Mouse (Mus musculus) heart, embryonic 12.5 days (tissue): Measurements from ENCODE around the gene Grid1. TPM values are rescaled to one million over a fixed set of nuclear protein-coding genes. Genes with fewer than 3 reads are reported as not detected.

ENCODE experiments used
- ATAC-seq: fragments of 200-750 bp; cut with Nextera tagmentation; 2 replicates; pipeline ENCODE4 v1.8.0; 2017; ENCODE audit warnings: moderate TSS enrichment, moderate library complexity; ENCODE audit not compliant: insufficient number of reproducible peaks, low FRiP score
- H3K27ac ChIP-seq: fragments of 300-500 bp; sonication (generic); 2 replicates; pipeline ENCODE4 v1.5.1; 2016; ENCODE audit warnings: mild to moderate bottlenecking, moderate library complexity; ENCODE audit not compliant: poor library complexity, severe bottlenecking
- H3K27me3 ChIP-seq: fragments of 300-500 bp; sonication (generic); replicated peaks from 2 replicates; pipeline ENCODE4 v1.6.1; 2016; ENCODE audit warnings: mild to moderate bottlenecking, moderate library complexity
- H3K36me3 ChIP-seq: fragments of 300-500 bp; sonication (generic); 2 replicates; pipeline ENCODE4 v1.6.1; 2016; ENCODE audit warnings: mild to moderate bottlenecking, moderate library complexity
- H3K4me1 ChIP-seq: fragments of 300-500 bp; sonication (generic); replicated peaks from 2 replicates; pipeline ENCODE4 v1.6.1; 2016; ENCODE audit warnings: mild to moderate bottlenecking
- H3K4me2 ChIP-seq: fragments of 300-500 bp; sonication (generic); 2 replicates; pipeline ENCODE4 v1.6.1; 2016; ENCODE audit warnings: mild to moderate bottlenecking, moderate library complexity
- H3K4me3 ChIP-seq: fragments of 300-500 bp; sonication (generic); 2 replicates; pipeline ENCODE4 v1.5.1; 2016; ENCODE audit warnings: mild to moderate bottlenecking
- H3K9ac ChIP-seq: fragments of 300-500 bp; sonication (generic); 2 replicates; pipeline ENCODE4 v1.6.1; 2016; ENCODE audit warnings: mild to moderate bottlenecking, moderate library complexity
- H3K9me3 ChIP-seq: fragments of 300-500 bp; sonication (generic); replicated peaks from 2 replicates; pipeline ENCODE4 v1.6.1; 2016; ENCODE audit warnings: mild to moderate bottlenecking, moderate library complexity
- WGBS: fragments of 180-500 bp; shearing (Covaris S2); methylation state at CpG from one replicate; pipeline ENCODE4 v1.1.7; 2016; 5-methylcytosine and 5-hydroxymethylcytosine counted together
- polyA plus RNA-seq: library from polyadenylated mRNA; unstranded; fragments of >200 nt; fragmentation: Nextera tagmentation; extraction: Ambion mirVana; gene quantifications from 2 replicates; pipeline ENCODE4 v1.2.1, GENCODE M21; 2016

Gene Grid1
- polyA plus RNA-seq, 1 experiment from 2014 or later, result 0.51 TPM

DNA sequence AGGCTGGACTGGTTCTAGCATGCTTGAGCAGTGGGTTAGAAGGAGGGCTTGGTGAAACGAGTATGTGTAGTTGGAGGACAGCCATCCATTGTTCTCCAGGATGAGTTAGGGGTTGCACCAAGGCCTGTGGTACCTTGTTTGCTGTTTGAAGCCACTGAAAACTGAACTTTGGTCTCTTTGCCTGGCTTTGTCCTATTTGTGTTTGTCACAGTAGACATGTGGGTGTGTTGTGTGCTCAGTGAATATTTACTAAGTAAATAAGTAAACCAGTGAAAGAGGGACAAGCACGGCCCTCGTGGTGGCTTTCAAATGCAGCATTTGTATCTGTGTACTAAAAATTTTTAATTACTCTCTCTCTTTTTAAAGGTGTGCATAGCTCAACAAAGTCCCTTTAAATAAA, 334.5 kb downstream of the Grid1 start:
- Histone ChIP-seq H3K27me3 (0 out of 2 replicates have a peak, but pooled peaks cover 5% of the 10 kb centered on the region), H3K9ac (no peak overlapping the region), H3K9me3 (no peaks in the 10 kb centered on the region), H3K4me1 (no peaks in the 10 kb centered on the region), H3K4me3 (no peak overlapping the region), H3K36me3 (no peaks in the 10 kb centered on the region), H3K27ac (no peak overlapping the region), H3K4me2 (no peak overlapping the region)
- WGBS, result 61% methylated on average over 3 of the region's 3 CpGs
- ATAC-seq, result no peak

DNA sequence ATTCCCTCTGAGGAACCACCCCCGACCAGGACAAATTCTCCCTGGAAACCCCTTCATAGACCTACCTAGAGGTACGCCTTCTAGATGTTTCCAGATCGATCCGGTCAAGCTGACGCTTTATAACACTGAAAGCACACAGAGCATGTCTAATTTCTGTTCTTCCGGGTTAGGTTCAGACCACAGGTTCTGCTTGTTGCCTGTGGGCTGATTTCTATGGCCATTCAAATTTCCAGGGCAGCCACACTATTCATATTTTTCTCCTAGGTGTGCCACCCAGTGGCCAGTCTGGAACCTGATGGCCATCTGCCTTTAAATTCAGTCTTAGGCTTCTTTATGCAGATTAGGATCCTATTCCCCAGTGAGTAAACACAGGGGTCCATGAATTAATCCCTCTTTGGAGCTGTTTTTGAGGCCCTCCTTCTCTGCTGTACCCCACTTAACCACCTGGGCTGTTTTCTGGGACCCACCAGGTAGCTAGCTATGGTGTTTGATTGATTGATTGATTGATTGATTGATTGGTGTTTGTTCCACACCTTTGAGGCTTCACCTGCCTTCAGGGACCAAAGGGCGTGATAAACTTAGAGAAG, 337.3 kb downstream of the Grid1 start:
- Histone ChIP-seq H3K27me3 (0 out of 2 replicates have a peak, but pooled peaks cover 5% of the 10 kb centered on the region), H3K4me3 (no peak overlapping the region), H3K27ac (no peak overlapping the region), H3K9me3 (no peaks in the 10 kb centered on the region), H3K36me3 (no peaks in the 10 kb centered on the region), H3K4me2 (no peak overlapping the region), H3K9ac (no peak overlapping the region), H3K4me1 (no peaks in the 10 kb centered on the region)
- 72% methylated on average over 7 of the region's 7 CpGs for WGBS
- ATAC-seq, result no peak

DNA sequence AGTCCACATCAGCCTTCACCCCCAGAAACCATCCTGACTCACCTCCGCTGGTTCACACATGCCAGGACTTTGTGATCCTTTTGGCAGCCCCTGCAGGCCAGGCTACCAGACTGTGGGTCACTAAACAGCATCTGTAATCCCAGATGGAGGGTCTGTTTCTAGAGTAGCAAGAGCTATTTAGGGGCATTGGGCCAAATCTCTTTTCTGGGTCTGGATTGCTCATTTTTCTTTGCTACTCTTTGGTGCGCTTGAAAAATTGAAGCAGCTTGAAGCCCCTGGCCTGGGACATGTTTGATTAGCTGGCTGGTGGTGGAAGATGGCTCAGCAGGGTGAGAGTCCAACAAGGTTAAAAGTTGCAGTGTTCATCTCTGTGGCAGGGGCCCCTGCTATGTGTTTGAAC, 339.4 kb downstream of the Grid1 start:
- WGBS, result 82% methylated on average over 2 of the region's 2 CpGs
- Histone ChIP-seq H3K27me3 (0 out of 2 replicates have a peak, but pooled peaks cover under 1% of the 10 kb centered on the region), H3K27ac (no peak overlapping the region), H3K4me3 (no peak overlapping the region), H3K4me2 (no peak overlapping the region), H3K9me3 (no peaks in the 10 kb centered on the region), H3K36me3 (no peaks in the 10 kb centered on the region), H3K9ac (no peak overlapping the region), H3K4me1 (no peaks in the 10 kb centered on the region)
- ATAC-seq, result no peak

DNA sequence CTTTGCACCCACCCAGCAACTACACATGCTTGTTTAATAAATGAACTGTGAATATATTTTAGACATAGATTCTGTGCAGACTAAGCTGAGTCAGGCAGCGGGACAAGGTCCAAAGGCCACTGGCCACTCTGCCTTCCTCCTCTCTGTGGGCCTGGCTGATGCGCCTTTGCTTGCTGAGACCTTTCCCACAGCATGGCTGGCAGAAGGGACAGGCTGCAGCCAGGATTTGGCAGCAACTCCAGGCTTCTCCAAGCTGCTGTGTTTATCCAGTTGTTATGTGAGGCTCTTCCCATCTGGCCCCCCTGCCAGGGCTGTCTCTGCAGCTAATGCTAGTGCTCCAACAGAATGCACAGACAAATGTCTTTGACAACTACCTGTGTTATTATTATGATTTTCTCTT, 347.5 kb downstream of the Grid1 start:
- Histone ChIP-seq H3K9ac (no peak overlapping the region), H3K36me3 (no peaks in the 10 kb centered on the region), H3K4me1 (no peaks in the 10 kb centered on the region), H3K4me2 (no peak overlapping the region), H3K4me3 (no peak overlapping the region), H3K9me3 (no peaks in the 10 kb centered on the region), H3K27me3 (0 out of 2 replicates have a peak, but pooled peaks cover 2% of the 10 kb centered on the region), H3K27ac (no peak overlapping the region)
- ATAC-seq, result no peak
- 63% methylated on average over 2 of the region's 2 CpGs for WGBS

DNA sequence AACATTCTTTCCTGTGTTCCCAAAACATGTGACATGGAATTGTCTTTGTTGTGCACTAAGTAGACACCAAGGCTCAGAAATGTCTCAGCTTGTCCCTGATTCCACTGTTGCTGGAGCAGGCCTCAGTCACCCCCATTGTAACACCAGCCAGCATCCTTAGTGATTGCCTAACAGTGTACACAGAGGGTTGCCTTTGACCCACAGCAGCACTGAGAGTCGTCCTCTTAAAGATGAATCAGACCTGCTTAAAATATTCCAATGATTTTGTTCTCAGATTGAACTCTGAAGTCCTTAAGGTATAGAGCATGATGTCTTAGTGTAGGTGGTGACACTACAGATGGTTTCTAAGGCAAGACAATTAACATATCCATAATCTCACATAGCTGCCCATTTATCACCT, 354.0 kb downstream of the Grid1 start:
- no peak overlapping the region for H3K9ac ChIP-seq
- WGBS, result 55% methylated on average over 1 of the region's 1 CpGs
- H3K4me3 ChIP-seq, result no peak overlapping the region
- no peaks in the 10 kb centered on the region for H3K4me1 ChIP-seq
- no peaks in the 10 kb centered on the region for H3K9me3 ChIP-seq
- no peaks in the 10 kb centered on the region for H3K27me3 ChIP-seq
- ATAC-seq, result no peak
- H3K36me3 ChIP-seq, result no peaks in the 10 kb centered on the region
- no peak overlapping the region for H3K4me2 ChIP-seq
- H3K27ac ChIP-seq, result no peak overlapping the region

DNA sequence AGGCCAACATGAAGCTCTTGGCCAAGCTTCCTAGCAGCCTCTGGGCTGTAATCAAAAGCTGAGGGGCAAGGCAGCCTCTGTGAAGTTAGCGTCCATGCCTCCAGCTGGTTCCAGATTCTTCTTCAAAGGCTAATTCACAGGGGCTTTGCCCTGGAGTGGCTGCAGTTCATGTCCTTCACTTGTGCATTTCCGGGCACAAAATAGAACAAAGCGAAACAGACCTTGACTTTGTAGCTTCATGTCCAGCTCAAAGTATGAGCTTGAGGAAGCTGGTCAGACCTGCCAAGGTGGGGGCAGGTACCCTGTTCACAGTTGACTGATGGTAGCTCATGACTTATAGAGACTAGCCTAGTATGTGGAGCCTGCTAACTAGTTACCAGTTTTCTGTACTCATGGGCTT, 356.1 kb downstream of the Grid1 start:
- H3K4me2 ChIP-seq, result no peak overlapping the region
- no peak overlapping the region for H3K9ac ChIP-seq
- WGBS, result 89% methylated on average over 3 of the region's 3 CpGs
- no peak overlapping the region for H3K4me3 ChIP-seq
- no peaks in the 10 kb centered on the region for H3K36me3 ChIP-seq
- no peaks in the 10 kb centered on the region for H3K4me1 ChIP-seq
- no peaks in the 10 kb centered on the region for H3K27me3 ChIP-seq
- ATAC-seq, result no peak
- no peaks in the 10 kb centered on the region for H3K9me3 ChIP-seq
- no peak overlapping the region for H3K27ac ChIP-seq

DNA sequence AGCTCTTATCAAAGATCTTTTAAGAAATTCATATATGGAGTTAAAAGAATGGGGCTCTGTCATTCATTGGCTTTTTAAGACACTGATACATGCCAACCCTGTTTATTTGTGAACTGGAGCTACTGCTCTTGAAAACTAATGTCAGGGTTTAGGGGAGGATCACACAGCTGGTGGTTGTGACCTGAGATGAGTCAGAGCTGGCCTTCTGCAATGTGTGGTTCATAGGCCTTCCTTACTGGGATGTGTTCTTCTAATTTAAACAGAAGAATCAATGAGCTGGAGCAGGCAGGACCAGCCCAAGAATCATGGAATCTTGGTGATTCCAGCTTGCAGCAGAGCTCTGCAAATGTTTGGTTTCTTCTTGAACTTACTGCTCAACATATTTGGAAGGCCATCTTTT, 359.2 kb downstream of the Grid1 start:
- Histone ChIP-seq H3K9me3 (no peaks in the 10 kb centered on the region), H3K27me3 (no peaks in the 10 kb centered on the region), H3K4me2 (no peak overlapping the region), H3K27ac (no peak overlapping the region), H3K4me3 (no peak overlapping the region), H3K9ac (no peak overlapping the region), H3K36me3 (no peaks in the 10 kb centered on the region), H3K4me1 (no peaks in the 10 kb centered on the region)
- ATAC-seq, result no peak

DNA sequence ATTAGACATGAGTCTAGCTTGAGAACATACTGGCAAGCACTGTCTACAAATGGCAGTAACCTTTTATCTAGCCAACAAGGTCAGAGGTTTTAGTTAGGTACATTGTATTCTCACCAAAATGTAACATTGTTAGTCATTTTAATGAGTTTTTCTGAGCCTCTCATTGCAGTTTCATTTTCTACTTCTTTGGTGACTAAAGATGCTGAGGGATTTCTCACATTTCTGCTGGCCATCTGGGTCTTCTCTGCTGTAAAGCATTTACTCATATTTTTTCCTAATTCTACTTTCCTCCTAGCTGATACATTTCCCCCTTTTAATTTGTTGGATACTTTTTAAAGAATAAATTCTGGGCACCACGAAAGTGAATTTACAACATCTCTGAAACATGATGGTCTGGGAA, 365.5 kb downstream of the Grid1 start:
- no peak for ATAC-seq
- H3K4me1 ChIP-seq, result no peaks in the 10 kb centered on the region
- WGBS, result 66% methylated on average over 1 of the region's 1 CpGs

DNA sequence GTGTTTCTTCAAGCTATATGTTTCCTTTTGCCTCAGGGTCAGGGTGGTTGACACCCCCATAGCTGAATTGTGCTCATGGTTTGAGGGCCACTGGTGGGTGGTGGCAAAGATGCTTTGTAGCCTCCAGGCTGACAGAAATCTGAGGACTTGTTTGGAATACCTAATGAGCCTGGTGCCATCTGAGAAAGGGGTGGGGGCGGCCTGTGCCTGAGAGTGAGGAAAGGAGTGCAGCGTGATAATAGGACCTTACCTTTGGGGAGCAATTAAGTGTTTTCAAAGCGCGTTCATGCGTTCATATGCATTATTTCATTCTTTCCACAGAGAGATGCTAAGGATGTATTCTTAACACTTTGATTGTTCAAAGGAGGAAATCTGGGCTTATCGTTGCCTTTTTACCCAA, 372.3 kb downstream of the Grid1 start:
- Histone ChIP-seq H3K9me3 (no peaks in the 10 kb centered on the region), H3K36me3 (no peaks in the 10 kb centered on the region), H3K27ac (no peak overlapping the region), H3K27me3 (no peaks in the 10 kb centered on the region), H3K4me3 (no peak overlapping the region), H3K9ac (no peak overlapping the region), H3K4me2 (no peak overlapping the region), H3K4me1 (no peaks in the 10 kb centered on the region)
- no peak for ATAC-seq
- 87% methylated on average over 6 of the region's 6 CpGs for WGBS

More for the DNA sequence above, 365.5 kb downstream of the Grid1 start:
- no peak overlapping the region for H3K27ac ChIP-seq
- H3K9me3 ChIP-seq, result no peaks in the 10 kb centered on the region
- no peak overlapping the region for H3K4me3 ChIP-seq
- H3K9ac ChIP-seq, result no peak overlapping the region
- H3K36me3 ChIP-seq, result no peaks in the 10 kb centered on the region
- H3K27me3 ChIP-seq, result no peaks in the 10 kb centered on the region
- H3K4me2 ChIP-seq, result no peak overlapping the region

DNA sequence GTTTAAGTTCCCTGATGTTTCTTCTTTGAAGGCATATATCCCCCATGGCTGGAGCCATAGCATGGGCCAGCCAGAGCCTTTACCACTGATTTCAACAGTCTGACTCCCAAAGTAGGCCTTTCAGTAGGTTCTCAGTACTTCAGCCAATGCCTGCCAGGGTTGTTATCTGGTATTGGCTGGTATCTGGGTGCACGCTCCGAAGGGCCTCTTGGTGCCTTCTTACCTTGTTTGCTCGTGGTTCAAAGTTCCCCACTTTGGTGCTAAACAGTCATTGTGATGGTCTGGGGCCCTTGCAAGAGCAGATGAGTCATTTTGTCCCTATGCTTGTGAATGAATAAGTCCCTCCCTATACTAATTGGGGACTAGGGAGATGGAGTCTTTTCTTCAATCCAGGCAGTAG, 377.5 kb downstream of the Grid1 start:
- Histone ChIP-seq H3K9ac (no peak overlapping the region), H3K4me3 (no peak overlapping the region), H3K4me1 (no peaks in the 10 kb centered on the region), H3K27ac (no peak overlapping the region), H3K4me2 (no peak overlapping the region), H3K36me3 (no peaks in the 10 kb centered on the region), H3K27me3 (no peaks in the 10 kb centered on the region), H3K9me3 (no peaks in the 10 kb centered on the region)
- WGBS, result 50% methylated on average over 3 of the region's 3 CpGs
- ATAC-seq, result no peak

DNA sequence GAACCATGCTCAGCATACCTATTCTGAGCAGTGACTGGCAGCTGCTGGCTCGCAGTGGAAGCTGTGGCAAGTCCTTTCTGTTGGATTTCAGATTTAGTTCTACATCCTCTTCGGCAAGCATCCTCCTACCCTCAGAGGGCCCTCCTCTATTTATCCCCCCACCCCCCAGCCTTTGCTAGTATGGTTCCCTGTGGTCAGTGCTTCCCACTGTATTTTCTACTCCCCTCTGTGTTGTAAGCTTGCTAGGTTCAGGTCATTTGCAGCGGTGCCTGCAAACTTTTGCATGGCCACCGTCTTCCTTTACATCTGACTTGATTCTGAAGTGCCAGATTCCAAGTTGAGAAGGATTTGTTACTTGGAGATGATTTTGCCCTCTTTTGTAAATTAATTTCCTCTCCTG, 378.5 kb downstream of the Grid1 start:
- Histone ChIP-seq H3K4me3 (no peak overlapping the region), H3K4me2 (no peak overlapping the region), H3K27ac (no peak overlapping the region), H3K9me3 (no peaks in the 10 kb centered on the region), H3K27me3 (no peaks in the 10 kb centered on the region), H3K9ac (no peak overlapping the region), H3K36me3 (no peaks in the 10 kb centered on the region), H3K4me1 (no peaks in the 10 kb centered on the region)
- ATAC-seq, result no peak
- 81% methylated on average over 4 of the region's 4 CpGs for whole genome bisulfite sequencing

DNA sequence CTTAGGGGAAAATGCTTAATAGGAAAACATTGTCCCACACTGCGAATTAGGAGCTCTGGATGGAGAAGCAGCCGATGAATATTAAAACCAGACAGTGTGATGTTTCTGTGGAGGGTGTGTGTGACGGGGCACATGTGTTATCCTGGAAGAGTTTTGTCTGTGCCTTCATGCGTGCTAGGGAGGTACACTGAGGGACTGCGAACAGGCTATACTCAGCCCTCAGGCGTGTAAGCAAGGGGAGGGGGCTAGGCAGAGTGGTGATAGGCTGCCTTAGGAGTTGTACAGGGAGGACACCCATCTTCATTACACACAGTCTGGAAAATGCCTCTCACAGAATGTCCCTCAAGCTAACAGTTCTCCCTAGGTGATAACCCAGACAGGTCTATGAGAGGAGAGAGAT, 379.0 kb downstream of the Grid1 start:
- Histone ChIP-seq H3K4me2 (no peak overlapping the region), H3K4me1 (no peaks in the 10 kb centered on the region), H3K27me3 (no peaks in the 10 kb centered on the region), H3K9me3 (no peaks in the 10 kb centered on the region), H3K36me3 (no peaks in the 10 kb centered on the region), H3K4me3 (no peak overlapping the region), H3K27ac (no peak overlapping the region), H3K9ac (no peak overlapping the region)
- ATAC-seq, result no peak
- WGBS, result 75% methylated on average over 6 of the region's 6 CpGs
